Mouse (Mus musculus): Measurements from ENCODE around the gene Dock4.

The Dock4 gene

GRCm38 (mm10) chr12:40498250-40498671 lies 52.5 kb downstream of the Dock4 start:
- CTCF ChIA-PET: interaction anchor here in 1 of 4 experiments (1.0 kb wide), 1 partner anchor 14 kb away, joined by 3 read pairs; no protein-coding TSS in a partner anchor
- POLR2A ChIA-PET: interaction anchor here in 2 of 4 experiments (0.5 to 1.4 kb wide), 2 partner anchors 9 to 200 kb away, joined by 4 to 5 read pairs; no protein-coding TSS in a partner anchor

DNA sequence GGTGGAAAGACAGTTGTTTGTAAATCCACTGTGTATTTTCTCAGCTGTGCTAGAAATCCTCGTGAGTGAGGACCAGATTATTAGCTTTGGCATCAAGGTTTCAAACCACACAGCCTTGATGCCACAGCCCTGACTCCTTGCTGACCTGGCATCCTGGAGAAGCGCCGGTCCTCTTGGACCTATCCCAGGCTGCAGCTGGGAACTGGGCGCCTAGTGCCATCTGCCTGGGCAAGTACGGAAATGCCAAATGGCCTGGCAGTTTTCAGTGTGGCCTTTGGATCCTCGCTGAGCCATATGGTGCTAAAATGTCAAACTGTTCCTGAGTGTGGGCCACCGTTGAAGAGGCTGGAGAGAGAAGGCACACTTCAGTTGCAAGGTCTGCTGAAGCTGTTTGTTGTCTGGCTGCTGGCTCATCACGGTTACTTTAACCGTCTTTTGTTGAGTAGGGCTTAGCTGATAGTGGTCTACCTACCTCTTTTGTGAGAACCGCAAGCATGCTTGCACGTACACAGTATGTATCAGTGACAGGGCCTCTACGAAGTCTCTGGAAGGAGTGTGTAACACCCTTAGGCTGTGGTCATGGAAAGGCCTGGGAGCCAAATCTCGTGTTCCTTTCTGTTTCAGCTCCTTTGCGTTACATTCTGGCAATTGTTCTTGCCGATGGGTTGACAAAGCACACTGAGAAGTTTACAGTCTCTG lies 53.3 kb downstream of the Dock4 start:
- CTCF ChIA-PET: no interaction called here
- POLR2A ChIA-PET: interaction anchor here in 2 of 4 experiments (0.7 to 1.4 kb wide), 3 partner anchors 10 to 276 kb away, joined by 3 to 4 read pairs (median 3); no protein-coding TSS in a partner anchor

- ChIA-PET CTCF (no interaction called here), POLR2A (interaction anchor here in 1 of 4 experiments (0.7 kb wide), 1 partner anchor 9 kb away, joined by 3 read pairs; no protein-coding TSS in a partner anchor)
These were observed 54.0 kb downstream of the Dock4 start for GRCm38 (mm10) chr12:40499627-40500329.

DNA sequence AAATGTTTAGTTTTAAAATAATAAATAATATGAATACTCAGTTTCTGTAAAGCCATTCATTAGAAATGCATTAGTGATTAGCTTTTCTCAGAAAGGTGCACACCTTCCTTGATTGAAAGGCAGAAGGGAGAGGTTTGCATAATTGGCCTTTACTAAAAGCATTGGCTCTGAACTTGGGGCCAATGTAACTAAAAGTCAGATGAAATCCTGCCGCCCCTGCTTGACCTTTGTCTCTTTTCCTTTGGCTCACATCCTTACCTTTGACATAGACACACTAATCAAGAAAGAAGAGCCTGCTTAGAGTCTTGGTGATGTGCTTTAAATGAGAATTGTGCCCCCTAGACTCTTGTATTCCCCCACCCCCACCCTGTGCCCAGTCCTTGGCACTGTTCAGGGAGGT lies 55.4 kb downstream of the Dock4 start:
- CTCF ChIA-PET: interaction anchor here in 1 of 4 experiments (1.2 kb wide), 1 partner anchor 15 kb away, joined by 4 read pairs; no protein-coding TSS in a partner anchor
- POLR2A ChIA-PET: no interaction called here

GRCm38 (mm10) chr12:40503520-40503919 lies 57.8 kb downstream of the Dock4 start:
- CTCF ChIA-PET: no interaction called here

DNA sequence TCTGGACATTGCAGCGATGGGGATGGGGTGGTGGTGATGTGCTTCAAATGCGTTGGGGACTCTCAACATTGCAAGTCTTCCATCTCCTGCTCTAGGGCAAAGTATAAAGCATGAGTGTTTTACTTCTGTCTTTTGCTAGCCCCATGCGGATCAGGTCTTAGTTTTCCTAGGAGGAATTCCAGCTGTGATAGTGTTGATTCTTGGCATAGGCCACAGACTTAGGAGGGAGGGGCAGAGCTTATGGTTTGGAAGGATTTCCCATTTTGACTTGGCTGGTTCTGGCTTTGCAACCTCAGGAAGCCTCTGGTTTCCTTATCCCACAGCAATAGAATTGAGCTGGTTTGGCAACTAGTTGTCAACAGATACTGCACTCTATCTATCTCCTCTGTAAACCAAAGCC lies 58.9 kb downstream of the Dock4 start:
- CTCF ChIA-PET: no interaction called here

More at GRCm38 (mm10) chr12:40503520-40503919, 57.8 kb downstream of the Dock4 start:
- POLR2A ChIA-PET: interaction anchor here in 1 of 4 experiments (0.6 to 0.8 kb wide), 2 partner anchors 14 to 476 kb away, joined by 3 to 4 read pairs; no protein-coding TSS in a partner anchor

GRCm38 (mm10) chr12:40507823-40508390 lies 62.2 kb downstream of the Dock4 start:
- ChIA-PET CTCF (no interaction called here), POLR2A (interaction anchor here (0.6 to 1.2 kb wide), 9 partner anchors 12 to 385 kb away, joined by 3 to 6 read pairs (median 3); no protein-coding TSS in a partner anchor)

More for the DNA sequence above, 58.9 kb downstream of the Dock4 start:
- POLR2A ChIA-PET: interaction anchor here in 1 of 4 experiments (0.8 kb wide), 1 partner anchor 32 kb away, joined by 3 read pairs; no protein-coding TSS in a partner anchor

GRCm38 (mm10) chr12:40508416-40508815 lies 62.7 kb downstream of the Dock4 start:
- CTCF ChIA-PET: no interaction called here
- POLR2A ChIA-PET: interaction anchor here (0.7 to 1.2 kb wide), 5 partner anchors 14 to 286 kb away, joined by 3 to 6 read pairs (median 3); no protein-coding TSS in a partner anchor

DNA sequence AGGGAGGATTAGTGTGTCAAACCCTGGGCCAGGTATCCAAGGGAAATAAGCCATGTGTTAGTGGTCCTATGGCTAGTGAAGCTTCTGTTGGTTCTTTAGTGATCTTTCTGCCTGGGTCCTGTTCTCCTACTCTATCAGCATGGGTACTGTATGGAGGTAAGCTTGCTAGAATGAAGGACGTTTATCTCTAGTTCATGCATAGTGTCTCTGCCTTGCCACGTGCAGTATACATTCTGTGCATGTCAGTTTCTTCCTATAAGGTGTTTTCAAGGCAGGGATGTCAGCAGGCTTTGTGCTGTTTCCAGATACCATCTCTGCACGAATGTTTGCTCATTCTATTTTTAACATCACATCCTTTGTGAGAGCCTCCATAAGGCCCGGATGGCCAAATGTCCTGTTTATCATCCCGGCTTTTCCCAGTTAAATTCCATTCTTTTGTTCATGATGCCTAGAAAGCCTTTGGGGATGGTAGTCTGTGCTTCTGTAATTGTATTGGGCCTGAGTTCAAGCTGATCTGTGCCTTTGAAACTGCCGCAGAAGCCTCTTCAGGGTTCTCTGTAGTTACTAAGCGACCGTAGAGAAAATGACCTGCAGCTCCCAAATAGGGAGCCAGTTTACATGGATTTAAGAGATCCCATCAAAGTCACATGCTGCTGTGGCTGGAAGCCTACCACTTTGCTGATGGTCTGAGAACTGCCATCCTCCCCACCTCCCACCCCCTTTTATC lies 66.1 kb downstream of the Dock4 start:
- ChIA-PET CTCF (interaction anchor here in 1 of 4 experiments (0.7 kb wide), 1 partner anchor 14 kb away, joined by 3 read pairs; no protein-coding TSS in a partner anchor), POLR2A (no interaction called here)

DNA sequence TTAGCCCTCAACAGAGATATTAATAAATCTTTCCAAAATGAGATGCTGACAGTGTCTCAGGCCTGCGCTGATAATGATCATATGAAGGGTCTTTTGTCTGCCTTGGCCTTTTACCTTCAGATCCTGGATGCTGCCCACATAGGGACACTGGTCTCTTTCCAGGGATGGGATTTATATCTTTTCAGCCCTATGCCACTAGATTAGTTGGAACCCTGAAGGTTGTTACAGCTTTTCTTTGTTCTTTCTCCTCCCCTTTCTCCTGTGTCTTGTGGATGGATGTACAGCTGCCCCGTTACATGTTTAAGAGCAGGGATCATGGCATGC lies 66.6 kb downstream of the Dock4 start:
- ChIA-PET POLR2A (no interaction called here), CTCF (interaction anchor here in 1 of 4 experiments (0.7 kb wide), 1 partner anchor 14 kb away, joined by 3 read pairs; no protein-coding TSS in a partner anchor)

DNA sequence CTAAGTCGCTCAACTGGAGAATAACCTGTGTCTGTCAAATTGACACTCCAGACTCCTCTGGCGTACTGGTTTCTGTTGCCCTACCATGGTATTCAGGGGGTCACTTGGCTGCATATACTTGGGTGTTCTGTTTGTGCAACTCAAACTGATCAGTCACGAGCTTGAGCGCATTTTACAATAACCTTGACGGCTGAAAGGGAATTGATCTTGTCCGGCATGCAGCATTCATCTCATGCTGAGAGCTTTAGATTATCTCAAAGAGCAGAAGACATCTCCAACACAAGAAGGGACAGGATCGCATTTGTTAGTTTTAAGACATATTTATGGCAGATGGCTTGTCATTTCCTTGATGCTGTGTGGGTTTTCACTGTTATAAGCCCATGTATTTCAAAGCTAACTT lies 67.2 kb downstream of the Dock4 start:
- CTCF ChIA-PET: no interaction called here

GRCm38 (mm10) chr12:40514021-40514420 lies 68.3 kb downstream of the Dock4 start:
- CTCF ChIA-PET: no interaction called here
- POLR2A ChIA-PET: interaction anchor here in 1 of 4 experiments (1.3 kb wide), 1 partner anchor 140 kb away, joined by 3 read pairs; no protein-coding TSS in a partner anchor

More for the DNA sequence above, 67.2 kb downstream of the Dock4 start:
- POLR2A ChIA-PET: interaction anchor here in 2 of 4 experiments (0.9 to 1.3 kb wide), 2 partner anchors 68 to 141 kb away, joined by 3 to 4 read pairs; no protein-coding TSS in a partner anchor

DNA sequence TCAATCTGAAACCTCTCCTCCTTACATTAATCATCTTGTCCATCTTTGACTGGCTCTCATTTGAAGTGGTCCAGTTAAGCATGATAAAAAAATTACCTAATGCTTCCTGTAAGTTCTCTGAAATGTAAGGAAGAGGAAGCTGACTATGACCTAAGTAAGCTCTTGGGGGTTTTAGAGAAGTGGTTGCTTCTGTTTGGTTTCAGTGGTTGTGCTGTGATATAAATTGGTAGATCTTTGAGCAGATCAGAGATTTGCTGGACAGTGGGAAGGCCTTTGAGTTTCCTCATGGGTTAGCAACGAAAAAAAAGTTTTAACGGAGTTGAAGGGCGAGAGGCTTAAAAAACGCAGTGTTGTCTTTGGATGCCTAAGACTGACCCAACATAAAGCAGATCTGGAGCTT lies 76.7 kb downstream of the Dock4 start:
- POLR2A ChIA-PET: interaction anchor here in 1 of 4 experiments (0.7 to 1.5 kb wide), 2 partner anchors 15 to 63 kb away, joined by 3 to 4 read pairs; no protein-coding TSS in a partner anchor
- CTCF ChIA-PET: no interaction called here

- CTCF ChIA-PET: no interaction called here
- POLR2A ChIA-PET: interaction anchor here in 1 of 4 experiments (1.5 kb wide), 1 partner anchor 15 kb away, joined by 4 read pairs; no protein-coding TSS in a partner anchor
These were observed 77.3 kb downstream of the Dock4 start for GRCm38 (mm10) chr12:40523020-40523419.

DNA sequence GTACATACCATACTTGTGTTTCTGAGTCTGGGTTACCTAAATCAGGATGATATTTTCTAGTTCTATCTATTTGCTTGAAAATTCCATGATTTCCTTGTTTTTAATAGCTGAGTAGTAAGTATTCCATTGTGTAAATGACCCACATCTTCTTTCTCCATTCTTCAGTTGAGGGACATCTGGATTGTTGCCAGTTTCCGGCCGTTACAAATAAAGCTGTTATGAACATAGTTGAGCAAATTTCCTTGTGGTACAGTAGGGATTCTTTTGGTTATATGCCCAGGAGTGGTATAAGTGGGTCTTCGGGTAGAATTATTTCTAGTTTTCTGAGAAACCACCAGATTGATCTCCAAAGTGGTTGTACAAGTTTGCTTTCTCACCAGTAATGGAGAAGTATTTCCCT lies 79.3 kb downstream of the Dock4 start:
- ChIA-PET POLR2A (no interaction called here), CTCF (interaction anchor here in 2 of 4 experiments (0.6 to 0.7 kb wide), 2 partner anchors 157 to 277 kb away, joined by 3 to 4 read pairs; no protein-coding TSS in a partner anchor)

GRCm38 (mm10) chr12:40535655-40536618 lies 90.2 kb downstream of the Dock4 start:
- ChIA-PET CTCF (no interaction called here), POLR2A (no interaction called here)

- POLR2A ChIA-PET: no interaction called here
- CTCF ChIA-PET: no interaction called here
These were observed 92.1 kb downstream of the Dock4 start for GRCm38 (mm10) chr12:40537826-40538225.

GRCm38 (mm10) chr12:40538318-40538717 lies 92.6 kb downstream of the Dock4 start:
- CTCF ChIA-PET: no interaction called here
- POLR2A ChIA-PET: interaction anchor here in 1 of 4 experiments (0.7 kb wide), 1 partner anchor 32 kb away, joined by 3 read pairs; no protein-coding TSS in a partner anchor

Measured in embryonic stem cell, embryonic (primary cell).